Mouse (Mus musculus) thymus, postnatal 25 days (tissue): Measurements from ENCODE around the gene Myo1f.
A peak's percentile ranks its signal among the peaks of the same experiment; 100 is the strongest.
"Not testable (repeated sequence)": the region's sequence is repeated elsewhere in the genome, so short reads cannot be mapped to it uniquely, and the experiment has no call there.

Experiments
- DNase-seq: peaks from one replicate; pipeline ENCODE4 v3.0.0; 2022

Myo1f gene

GRCm38 (mm10) chr17:33586011-33586410 lies 30.5 kb downstream of the Myo1f start:
- no peak for DNase-seq

- DNase-seq: no peak
Measured at GRCm38 (mm10) chr17:33597271-33597670, 41.8 kb downstream of the Myo1f start.

- no peak for DNase-seq
Measured at GRCm38 (mm10) chr17:33598506-33598905, 43.0 kb downstream of the Myo1f start.

- no peak for DNase-seq
Measured at GRCm38 (mm10) chr17:33599836-33600475, 44.4 kb downstream of the Myo1f start.

- DNase-seq: no peak
Measured at GRCm38 (mm10) chr17:33600831-33601230, 45.3 kb downstream of the Myo1f start.

GRCm38 (mm10) chr17:33601947-33602346 lies 46.4 kb downstream of the Myo1f start:
- DNase-seq: no peak

- DNase-seq: no peak
Measured at GRCm38 (mm10) chr17:33607273-33607672, 51.8 kb downstream of the Myo1f start.

GRCm38 (mm10) chr17:33610548-33610947 lies 55.0 kb downstream of the Myo1f start:
- no peak for DNase-seq

- not testable (repeated sequence) for DNase-seq
Measured at GRCm38 (mm10) chr17:33613726-33614125, 58.2 kb downstream of the Myo1f start.

GRCm38 (mm10) chr17:33627281-33627680 lies 71.8 kb downstream of the Myo1f start:
- DNase-seq: no peak

- peak; percentile 93 for DNase-seq
Measured at GRCm38 (mm10) chr17:33628621-33629486, 73.3 kb downstream of the Myo1f start, which contains the start of gene Zfp414. Zfp414 (plus strand) TSS chr17:33629090.

- DNase-seq: no peak
Measured at GRCm38 (mm10) chr17:33629487-33630125, 74.1 kb downstream of the Myo1f start.

GRCm38 (mm10) chr17:33630171-33630895 lies 74.8 kb downstream of the Myo1f start:
- no peak for DNase-seq

GRCm38 (mm10) chr17:33631236-33631635 lies 75.7 kb downstream of the Myo1f start:
- DNase-seq: no peak

- no peak for DNase-seq
Measured at GRCm38 (mm10) chr17:33631796-33632195, 76.3 kb downstream of the Myo1f start.

- DNase-seq: no peak
Measured at GRCm38 (mm10) chr17:33637038-33637437, 81.5 kb downstream of the Myo1f start.

GRCm38 (mm10) chr17:33637516-33638276 lies 82.2 kb downstream of the Myo1f start, which contains the start of gene Pram1:
Pram1 (plus strand) TSS chr17:33638056.
- DNase-seq: no peak

- no peak for DNase-seq
Measured at GRCm38 (mm10) chr17:33639743-33640142, 84.2 kb downstream of the Myo1f start.

GRCm38 (mm10) chr17:33644068-33644467 lies 88.6 kb downstream of the Myo1f start:
- no peak for DNase-seq

- no peak for DNase-seq
Measured at GRCm38 (mm10) chr17:33645073-33645472, 89.6 kb downstream of the Myo1f start.

- DNase-seq: no peak
Measured at GRCm38 (mm10) chr17:33649781-33650475, 94.4 kb downstream of the Myo1f start.
